Mouse (Mus musculus) granulocyte monocyte progenitor cell, adult 5-6 weeks (primary cell): ENCODE measurements around the gene A730015C16Rik. TPM values are rescaled to one million over a fixed set of nuclear protein-coding genes. Genes with fewer than 3 reads are reported as not detected.
A peak's percentile ranks its signal among the peaks of the same experiment; 100 is the strongest.

ENCODE experiments used
- ATAC-seq: replicated peaks from 2 replicates; pipeline ENCODE4 v1.8.0; 2016; ENCODE audit warnings: mild to moderate bottlenecking, moderate TSS enrichment, inconsistent platforms; ENCODE audit not compliant: poor library complexity, severe bottlenecking
- total RNA-seq, 2 experiments: library from RNA; stranded (forward) in 1 of 2; stranded (reverse) in 1 of 2; fragments of 200-712, 200-1000 nt in 1 of 2; fragments of >200 nt in 1 of 2; fragmentation: Nextera tagmentation in 1 of 2; gene quantifications; 2 replicates each; pipeline ENCODE4 v1.2.3; 2014 to 2017

The A730015C16Rik gene
- total RNA-seq (2014; fragmentation: Nextera tagmentation) (not detected in 2 replicates), total RNA-seq (2017) (0.65 and 3.2 TPM in 2 replicates)

DNA sequence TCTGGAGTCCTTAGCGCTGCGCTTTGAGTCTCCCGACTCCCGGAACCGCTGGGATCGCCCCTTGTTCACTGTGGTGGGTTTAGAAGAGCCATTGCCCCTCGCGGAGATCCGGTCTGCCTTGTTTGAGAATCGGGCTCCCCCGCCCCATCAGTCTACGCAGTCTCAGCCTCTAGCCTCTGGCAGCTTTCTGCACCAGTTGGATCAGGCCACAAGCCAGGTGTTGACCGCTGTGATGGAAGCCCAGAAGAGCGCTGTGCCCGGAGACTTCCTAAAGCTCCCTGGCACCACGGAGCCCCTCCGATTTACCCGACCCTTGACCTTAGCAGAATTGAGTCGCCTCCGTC is at the start of gene A730015C16Rik:
TSS of gene A730015C16Rik (minus strand) at position 115 of the 344 bp plus-strand sequence.
- peak; percentile 17; the same call in 1 of the 2 replicates for ATAC-seq

DNA sequence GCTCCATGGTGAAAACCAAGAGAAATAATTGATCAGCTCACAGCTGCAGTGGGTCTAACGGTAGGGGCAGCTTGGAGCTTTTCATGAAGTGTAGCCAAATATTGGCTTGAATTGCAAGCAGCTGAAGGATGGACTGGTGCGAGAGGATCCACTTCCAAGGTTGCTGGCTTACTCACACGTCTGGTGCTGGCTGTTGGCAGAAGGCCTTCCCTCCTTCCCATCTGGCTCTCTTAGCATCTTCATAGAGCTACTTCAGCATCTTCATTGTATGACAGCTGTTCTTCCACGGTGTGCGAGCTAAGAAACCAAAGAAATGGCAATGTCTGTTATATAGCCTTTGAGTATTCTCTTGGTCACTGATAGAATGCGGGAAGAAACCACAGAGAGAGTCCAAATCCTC is 42.5 kb upstream of the A730015C16Rik start:
- no peak for ATAC-seq

DNA sequence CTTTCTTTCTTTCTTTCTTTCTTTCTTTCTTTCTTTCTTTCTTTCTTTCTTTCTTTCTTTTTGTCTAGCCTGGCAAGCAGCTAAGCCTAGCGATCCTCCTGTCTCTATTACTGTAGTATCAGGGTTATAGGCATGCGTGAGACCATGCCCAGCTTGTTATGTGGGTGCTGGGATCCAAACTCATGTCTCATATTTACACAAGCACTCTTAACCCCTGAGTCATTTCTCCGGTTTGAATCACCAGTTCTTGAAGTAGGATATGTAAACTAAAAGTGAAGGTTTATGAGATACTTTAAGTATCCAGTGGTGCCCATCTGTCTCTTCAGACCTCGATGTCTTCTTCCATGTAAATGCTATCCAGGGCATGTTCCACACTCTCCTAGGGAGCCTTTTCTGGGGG is 39.0 kb upstream of the A730015C16Rik start:
- no peak for ATAC-seq

DNA sequence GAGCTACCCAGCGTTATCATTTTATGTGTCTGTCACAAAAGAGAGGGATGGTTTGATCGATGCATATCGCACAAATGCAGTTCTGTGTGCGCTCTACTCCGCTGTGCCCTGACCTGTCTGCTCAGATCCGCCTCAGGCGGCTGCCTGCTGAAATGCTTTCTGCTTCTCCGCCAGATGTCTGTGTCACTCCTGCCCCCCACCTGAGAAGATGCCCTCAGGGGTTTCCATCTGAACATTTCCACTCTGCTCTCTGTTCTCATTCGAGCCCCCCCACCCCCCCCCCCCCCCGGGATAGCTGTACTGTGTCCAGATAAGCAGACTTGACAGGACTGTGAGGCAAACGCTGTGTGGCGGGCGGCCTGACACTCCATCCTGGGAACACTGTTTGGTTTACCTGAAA is 35.4 kb upstream of the A730015C16Rik start:
- no peak for ATAC-seq

DNA sequence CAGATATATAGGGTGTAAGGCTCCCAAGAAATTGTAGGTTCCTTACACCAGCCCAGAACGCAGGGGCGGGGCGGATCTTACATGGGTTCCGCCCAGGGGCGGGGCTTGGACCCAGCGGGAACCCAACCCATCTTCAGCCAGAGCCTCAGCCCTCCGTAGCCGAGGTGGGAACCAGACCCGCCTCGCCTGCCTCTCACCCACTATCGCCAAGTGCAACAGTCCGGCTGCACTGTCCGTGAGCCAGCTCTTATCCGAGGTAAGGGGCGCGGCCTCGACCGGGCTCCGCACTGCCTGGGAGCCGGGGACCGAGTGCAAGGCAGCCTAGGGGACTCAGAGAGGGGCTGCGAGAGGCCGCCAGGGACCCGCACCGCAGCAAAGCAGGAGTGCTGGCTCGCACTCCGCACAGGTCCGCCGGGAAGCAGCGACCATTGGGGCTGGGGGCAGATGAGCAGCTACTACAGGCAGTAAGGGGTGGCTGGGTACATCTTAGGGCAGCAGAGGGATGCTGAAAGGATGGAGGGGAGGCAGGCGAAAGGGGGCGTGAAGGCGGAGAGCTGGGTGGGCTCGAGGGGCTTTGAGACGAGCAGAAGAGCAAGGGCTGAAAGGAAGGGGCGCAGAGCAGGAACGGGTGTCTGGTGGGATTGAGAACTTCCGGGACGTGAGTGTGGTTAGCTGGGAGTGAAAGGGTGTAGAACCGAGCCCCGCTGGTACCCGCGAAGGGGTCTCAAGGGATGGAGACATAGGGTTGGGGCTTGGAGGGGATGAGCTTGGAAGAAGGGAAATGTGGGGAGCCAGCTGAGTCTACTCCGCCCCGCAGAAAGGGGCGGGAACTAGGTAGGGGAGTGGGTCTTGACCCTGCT is 30.8 kb upstream of the A730015C16Rik start, which contains the start of gene Rab3b:
TSS of gene Rab3b (plus strand) at position 101 of the 860 bp plus-strand sequence.
- ATAC-seq: peak; percentile 95

DNA sequence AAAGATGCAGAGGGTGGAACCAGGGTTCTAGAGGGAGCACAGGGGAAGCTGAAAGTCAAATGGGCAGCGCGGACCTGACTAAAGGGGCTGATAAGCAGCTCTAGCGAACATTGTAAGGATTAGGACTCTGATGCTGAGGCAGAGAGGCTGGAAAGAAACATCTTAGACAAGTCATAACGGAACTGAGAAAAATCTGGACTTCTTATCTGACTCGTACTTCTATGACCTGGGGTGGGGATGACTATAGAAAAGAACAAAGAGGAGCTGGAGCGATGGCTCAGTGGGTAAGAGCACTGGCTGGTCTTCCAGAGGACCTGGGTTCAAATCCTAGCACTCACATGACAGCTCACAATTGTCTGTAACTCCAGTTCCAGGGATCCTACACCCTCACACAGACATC is 29.5 kb upstream of the A730015C16Rik start:
- ATAC-seq: no peak

DNA sequence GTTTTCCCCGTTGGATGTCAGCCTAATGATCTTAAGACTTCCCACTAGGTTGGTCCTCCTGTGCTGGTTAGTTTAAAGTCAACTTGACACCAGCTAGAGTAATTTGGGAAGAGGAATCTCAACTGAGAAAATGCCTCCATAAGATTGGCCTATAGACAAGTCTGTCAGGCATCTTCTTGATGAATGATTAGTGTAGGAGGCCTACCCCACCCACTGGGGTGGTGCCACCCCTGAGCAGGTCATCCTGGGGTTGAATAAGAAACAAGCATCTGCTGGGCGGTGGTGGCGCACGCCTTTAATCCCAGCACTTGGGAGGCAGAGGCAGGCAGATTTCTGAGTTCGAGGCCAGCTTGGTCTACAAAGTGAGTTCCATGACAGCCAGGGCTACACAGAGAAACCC is 25.3 kb upstream of the A730015C16Rik start:
- no peak for ATAC-seq

DNA sequence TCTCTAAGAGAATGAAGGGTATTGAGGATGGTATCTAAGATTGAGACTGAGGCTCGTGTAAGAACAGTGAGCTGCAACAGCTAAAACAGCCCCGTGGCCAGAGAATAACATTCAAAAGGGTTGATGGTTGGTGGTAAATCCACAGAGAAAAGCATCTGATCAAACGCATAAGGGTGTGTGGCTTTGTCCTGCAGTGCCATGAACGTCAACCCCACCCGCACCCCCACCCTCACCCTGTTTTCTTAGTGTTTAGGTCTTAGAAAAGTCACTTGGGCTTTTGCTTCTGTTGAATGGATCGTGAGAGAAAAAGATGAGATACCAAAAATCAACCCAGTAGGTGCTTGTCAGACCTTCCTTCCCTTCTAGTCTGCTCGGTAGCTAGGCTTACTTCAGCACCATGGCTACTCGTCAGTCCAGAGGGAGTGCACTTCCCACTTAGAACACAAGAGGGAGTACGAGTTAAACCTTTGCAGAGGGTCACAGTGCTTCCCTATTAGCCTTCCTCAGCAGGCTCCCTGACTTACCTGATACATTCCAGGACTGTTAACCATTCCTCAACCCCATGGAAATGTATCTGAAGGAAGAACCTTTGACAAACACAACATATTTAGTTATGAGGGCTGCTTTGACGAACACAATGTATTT is 21.4 kb upstream of the A730015C16Rik start:
- peak; percentile 94 for ATAC-seq

DNA sequence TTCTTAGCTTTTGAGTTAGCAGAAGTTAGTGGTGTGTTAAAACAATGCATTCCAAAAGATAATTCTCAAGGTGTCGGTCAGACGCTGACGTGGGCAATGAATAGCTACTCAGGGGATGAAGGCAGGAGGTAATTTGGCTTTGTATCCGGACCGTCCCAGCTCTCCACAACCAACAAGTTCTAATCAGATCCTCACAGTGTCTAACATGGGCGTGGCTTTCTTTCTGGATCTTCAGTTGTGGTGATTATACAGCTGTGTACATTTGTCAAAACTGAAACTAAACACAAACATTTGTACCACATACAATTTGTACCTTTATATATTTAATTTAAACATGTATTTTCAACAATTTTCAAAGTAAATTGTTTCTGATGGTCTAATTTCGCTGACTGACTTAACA is 18.4 kb upstream of the A730015C16Rik start:
- ATAC-seq: no peak

DNA sequence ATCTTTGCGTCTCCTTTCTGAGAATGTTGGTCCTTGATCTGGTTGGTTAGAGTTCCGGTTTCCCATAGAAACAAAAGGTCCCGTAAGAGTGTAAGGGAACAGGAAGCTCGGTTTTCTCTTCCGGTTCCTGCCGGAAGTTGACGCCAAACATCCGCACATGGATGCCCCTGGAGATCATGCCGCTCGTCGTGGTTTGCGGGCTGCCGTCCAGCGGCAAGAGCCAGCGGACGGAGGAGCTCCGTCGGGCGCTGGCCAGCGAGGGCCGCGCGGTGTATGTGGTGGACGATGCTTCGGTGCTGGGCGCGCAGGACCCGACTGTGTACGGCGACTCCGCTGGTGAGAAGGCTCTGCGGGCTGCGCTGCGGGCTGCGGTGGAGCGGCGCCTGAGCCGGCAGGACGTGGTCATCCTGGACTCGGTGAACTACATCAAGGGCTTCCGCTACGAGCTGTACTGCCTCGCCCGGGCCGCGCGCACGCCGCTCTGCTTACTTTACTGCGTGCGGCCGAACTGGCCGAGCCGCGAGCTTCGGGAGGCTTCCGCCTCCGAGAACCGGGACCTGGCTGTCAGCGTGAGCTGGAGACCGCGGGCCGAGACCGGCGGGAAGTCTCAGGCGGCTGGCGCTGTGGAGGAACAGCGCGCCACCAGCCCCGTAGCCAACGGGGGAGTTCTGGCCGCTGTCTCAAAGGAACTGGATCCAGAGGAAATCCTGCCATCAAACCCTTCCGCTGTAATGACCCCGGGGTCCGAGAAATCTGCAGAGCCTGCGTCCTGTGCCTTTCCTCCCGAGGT is 509 bp downstream of the A730015C16Rik start, which contains the start of gene Kti12:
TSS of gene Kti12 (plus strand) at position 71 of the 790 bp plus-strand sequence.
- ATAC-seq: peak; percentile 86

DNA sequence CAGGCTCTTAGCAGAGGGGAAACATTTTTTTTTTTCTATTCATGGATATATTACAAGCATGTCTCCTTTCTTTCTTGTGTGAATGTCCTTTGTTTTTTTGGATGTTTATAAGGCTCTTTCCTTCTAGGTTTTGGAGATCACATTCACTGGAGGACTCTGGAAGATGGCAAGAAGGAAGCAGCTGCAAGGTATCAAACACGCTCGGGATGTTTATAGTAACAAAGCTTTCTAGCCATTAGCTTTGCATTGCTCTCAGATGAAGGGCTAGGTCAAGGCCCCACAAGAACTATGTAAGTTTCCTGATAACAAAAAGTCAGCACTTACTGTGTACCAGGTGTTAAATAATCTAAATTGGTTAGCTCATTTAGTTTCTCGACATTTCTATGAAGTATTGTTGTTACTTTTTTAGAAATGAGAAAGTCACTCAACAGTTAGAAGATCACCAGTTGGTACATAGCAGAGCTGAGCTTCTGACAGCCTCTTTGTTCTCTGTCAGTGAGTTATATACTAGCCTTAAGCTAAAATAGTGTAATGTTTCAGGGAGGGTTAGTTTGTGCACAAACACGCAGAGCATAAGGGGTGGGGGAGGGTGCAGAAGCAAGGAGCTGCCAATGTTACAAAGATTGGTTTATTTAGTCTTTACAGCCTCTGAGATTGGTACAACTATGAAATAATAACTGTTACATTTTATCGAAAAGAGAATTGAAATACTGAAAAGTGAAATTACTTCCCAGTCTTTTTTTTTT is 2.4 kb downstream of the A730015C16Rik start:
- no peak for ATAC-seq

DNA sequence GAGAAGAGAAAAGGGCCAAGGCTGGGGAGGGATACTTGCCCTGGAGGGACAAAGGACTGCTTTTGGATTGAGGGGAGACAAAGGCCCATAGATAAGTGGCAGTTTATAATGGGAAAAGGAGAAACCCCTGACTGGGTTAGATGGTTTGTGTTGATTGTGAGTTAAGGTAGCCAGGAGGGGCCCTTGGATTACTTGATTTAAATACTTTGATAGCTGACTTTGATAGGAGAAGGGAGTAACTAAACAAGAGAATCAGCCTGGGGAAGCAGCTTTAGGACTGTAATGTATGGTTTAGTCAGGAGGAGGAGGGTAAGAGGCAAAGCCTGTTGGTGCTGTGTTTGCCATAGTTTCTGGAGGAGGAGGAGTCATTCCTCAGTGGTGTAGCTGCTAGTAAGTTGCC is 5.1 kb downstream of the A730015C16Rik start:
- no peak for ATAC-seq

DNA sequence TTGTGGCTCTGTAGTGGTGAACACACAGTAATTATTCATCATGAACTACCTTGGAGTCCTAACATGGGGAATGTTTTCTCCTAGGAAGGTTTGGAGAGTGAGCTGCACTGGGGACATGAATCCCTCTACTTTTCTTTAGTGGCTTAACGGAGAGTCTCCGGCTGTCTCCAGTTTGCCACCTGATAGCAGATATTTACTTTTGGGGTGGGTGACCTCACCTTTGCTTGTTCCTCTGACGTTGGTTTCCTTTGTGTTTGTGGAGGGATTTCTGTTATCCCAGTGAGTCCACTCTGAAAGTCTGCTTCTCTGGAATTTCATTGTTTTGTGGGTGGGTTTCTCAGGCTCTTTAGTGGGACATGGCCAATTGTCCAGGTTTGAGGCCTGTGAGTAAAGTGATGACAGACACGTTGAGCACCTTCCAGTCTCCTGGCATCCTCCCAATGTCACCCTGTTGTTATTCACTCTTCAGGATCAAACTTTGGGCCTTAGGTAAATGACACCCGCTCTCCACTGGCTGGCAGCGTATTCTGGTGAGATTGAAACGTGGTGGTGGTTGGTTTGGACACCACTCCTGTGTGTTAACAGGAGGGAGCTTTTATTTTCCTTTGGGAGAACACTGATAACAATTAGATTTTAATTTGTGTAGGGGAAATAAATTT is 6.4 kb downstream of the A730015C16Rik start:
- ATAC-seq: no peak

DNA sequence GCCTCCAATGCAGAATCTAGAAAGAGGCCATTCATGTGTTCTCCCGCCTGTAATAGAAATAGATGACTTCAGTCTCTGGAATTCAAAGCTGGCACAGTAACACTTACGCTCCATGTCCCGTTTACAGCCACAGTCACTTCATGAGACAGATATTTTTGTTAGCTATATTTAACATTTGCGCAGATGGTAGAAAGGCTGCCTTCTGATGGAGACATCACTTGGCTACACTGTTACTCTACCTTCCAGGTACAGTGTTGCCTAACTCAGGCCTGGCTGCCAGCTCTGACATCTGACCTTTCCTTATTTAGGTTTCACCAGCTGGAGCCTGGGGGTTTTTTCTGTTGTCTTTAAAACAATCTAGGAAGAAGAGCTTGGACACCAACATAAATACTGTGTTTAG is 10.4 kb downstream of the A730015C16Rik start:
- ATAC-seq: no peak

DNA sequence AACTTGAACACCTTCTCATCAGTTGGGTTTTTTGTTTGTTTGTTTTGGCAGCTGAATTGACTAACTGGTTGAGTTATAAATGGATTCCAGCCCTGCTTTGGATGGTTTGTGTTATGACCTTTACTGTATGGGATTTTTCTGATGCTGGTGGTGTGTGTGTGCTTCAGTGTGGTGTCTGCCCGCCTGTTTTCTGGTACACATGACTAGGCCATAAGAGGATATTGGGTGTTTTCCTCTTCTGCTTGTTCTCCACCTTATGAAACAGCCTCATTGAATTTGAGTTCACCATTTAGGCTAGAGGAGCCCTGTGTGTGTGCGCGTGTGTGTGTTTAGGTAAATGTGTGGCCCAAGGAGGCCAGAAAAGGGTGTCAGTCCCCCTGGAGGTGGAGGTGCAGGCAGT is 12.9 kb downstream of the A730015C16Rik start:
- no peak for ATAC-seq

DNA sequence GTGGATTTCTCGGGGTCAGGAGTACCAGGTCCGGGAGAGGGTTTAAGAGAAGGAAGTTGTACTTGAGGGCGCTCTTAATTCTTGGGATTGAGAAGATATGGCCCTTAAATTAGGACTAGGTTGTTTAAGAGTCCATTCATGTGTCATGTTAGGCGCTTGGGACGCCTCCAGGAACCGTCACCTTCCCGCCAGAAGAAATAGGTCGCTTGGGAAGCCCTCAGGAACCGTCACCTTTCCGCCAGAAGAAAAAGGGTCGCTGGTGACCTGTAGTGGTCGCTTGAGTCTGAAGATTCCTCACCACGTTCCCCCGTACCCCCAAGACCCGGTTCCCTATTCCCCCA is 13.5 kb downstream of the A730015C16Rik start:
- no peak for ATAC-seq

DNA sequence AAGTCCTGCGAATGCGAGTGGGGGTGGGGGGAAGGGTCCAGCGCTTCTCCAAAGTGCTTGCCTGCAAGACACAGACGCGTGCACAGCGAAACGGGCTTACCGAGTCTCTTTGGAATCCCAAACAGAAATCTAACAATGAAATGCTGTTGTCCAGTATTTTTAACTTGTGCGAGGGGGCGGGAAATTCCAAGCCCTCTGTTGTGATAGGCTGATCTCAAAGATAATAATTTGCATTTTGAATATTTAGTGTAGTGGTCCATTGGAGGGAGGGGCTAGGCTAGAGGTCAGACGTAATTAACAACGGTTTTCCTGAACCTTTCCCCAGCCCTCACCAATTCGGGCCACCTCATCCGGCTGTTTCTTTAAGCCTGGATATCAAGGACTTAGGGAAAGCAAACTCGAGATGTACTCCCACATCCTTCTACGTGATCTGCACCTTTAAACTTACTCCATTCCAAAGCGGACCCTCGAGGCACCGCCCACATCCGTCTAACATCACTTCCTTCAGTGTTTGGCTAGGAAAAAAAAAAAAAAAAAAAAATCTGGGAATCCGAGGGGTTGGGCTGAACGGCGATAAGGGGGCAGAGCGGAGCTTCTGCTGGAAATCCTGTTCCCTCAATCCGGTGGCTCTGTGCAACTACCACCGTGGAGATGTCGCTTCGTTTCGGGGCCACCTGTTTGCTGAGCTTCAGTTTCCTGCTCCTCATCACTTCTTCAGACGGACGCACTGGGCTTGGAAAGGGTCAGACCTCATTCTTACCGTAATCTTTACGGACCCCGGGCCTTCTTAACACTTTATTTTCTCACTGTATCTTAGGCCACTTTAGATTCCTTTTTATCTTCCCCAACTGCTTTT is 14.1 kb downstream of the A730015C16Rik start, which contains the start of gene Txndc12:
TSS of gene Txndc12 (plus strand) at position 487 of the 856 bp plus-strand sequence.
- ATAC-seq: peak; percentile 52

DNA sequence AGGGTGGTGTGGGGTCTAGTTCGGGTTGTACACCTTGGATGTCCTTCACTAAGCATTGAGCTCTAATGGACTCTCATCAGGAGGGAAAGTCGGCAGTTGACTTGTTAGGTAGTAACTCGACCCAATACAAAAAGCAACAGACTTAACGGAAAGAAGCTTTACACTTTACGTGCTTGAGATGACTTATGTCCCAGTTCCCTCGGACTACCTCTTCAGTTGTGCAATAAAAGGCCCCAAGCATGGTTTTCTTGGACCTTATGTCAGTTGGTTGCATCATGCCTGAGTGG is 14.6 kb downstream of the A730015C16Rik start:
- peak; percentile 69 for ATAC-seq
